Mouse (Mus musculus) cerebellum, adult 2 months (tissue): ENCODE measurements at regions not wholly inside any gene's neighbourhood (a gene's known extent, or its start where the extent isn't known, plus 50 kb on each side); places are given as distances from the start of the nearest gene placed in this dataset.

Source experiments
- DNase-seq, 2 experiments: peaks; one replicate each; pipeline ENCODE4 v3.0.0; 2021
- H3K27ac ChIP-seq: fragments of 200-500 bp; 2 replicates; pipeline ENCODE4 v1.5.1; 2012; ENCODE audit warnings: low read length, control low read depth, inconsistent platforms; ENCODE audit not compliant: insufficient read depth
- H3K27me3 ChIP-seq: fragments of 200-500 bp; 2 replicates; pipeline ENCODE4 v1.6.1; 2012; ENCODE audit warnings: inconsistent platforms, mild to moderate bottlenecking, low read length, moderate library complexity; ENCODE audit not compliant: control insufficient read depth, insufficient read depth
- H3K4me1 ChIP-seq: fragments of 200-500 bp; 2 replicates; pipeline ENCODE4 v1.6.1; 2011; ENCODE audit warnings: low read length; ENCODE audit not compliant: control insufficient read depth, insufficient read depth
- H3K4me3 ChIP-seq: fragments of 200-500 bp; replicated peaks from 2 replicates; pipeline ENCODE3; 2011; ENCODE audit warnings: mild to moderate bottlenecking, low read depth, low read length, control low read depth; ENCODE audit not compliant: insufficient read depth
- CTCF ChIP-seq: fragments of 200-500 bp; IDR thresholded peaks from 2 replicates; pipeline ENCODE4 v1.5.1; 2011; ENCODE audit warnings: low read depth, mild to moderate bottlenecking, control low read depth, low read length, moderate library complexity, borderline replicate concordance; ENCODE audit not compliant: insufficient read depth
- POLR2A ChIP-seq: fragments of 200-500 bp; IDR thresholded peaks from 2 replicates; pipeline ENCODE4 v1.6.1; 2011; ENCODE audit warnings: low read length, control low read depth, borderline replicate concordance; ENCODE audit not compliant: insufficient read depth
- WGBS: fragments of 180-500 bp; shearing (Covaris S2); methylation state at CpG from one replicate; pipeline ENCODE4 v1.1.7; 2018; 5-methylcytosine and 5-hydroxymethylcytosine counted together

DNA sequence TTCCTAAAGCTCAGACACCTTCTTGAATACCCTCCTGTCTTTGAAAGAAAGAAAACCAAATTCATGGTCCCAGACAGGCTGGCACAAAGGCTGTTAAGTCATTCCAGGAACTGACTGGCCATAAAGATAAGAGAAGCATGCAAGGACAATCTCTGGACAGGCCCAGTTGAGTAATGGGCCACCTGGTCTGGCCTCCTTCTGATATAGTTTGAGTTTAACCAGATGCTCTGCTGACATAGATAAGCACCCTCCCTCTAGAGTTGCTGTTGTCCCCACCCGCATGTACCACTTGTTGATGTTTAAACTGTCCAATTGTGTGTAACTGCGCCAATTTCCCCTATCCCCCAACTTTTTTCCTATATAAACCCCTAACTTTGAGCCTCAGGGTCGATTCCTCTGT, 310.4 kb downstream of the Ccser2 start:
- WGBS, result 82% methylated on average over 3 of the region's 3 CpGs
- H3K4me3 ChIP-seq, result no peak overlapping the region
- TF ChIP-seq POLR2A (no peak), CTCF (no peak)
- no peaks in the 10 kb centered on the region for H3K27me3 ChIP-seq
- DNase-seq, result no peak
- no peak overlapping the region for H3K27ac ChIP-seq
- H3K4me1 ChIP-seq, result no peaks in the 10 kb centered on the region

DNA sequence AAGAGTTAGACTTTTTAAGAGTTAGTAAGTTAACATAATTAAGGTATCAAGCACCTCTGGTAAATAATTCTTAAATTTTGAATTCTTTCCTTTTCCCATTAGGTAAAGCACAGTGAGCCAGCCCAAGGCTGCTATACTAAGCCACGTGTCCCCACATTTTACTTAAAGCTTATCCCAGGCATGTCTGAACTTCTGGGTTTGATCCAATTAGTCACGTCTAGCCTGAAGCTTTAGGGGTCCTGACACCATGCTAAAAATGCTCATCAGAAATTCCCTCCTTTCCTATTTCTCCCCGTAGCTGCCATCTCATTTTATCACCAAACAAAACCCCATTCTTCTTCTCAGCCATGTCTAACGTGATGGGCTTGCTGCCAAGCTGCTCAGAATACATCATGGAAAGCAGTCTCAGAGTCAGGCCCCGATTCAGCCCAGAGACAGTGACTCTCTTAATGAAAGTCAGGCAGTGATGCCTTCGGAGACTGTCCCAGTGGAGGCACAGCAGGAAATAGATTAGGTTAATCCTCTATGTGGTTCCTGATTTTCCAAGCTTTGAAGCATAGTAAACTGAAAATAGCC, 315.5 kb downstream of the Ccser2 start:
- WGBS, result 3% methylated on average over 6 of the region's 6 CpGs
- peak; percentile 9 to 10 for DNase-seq

DNA sequence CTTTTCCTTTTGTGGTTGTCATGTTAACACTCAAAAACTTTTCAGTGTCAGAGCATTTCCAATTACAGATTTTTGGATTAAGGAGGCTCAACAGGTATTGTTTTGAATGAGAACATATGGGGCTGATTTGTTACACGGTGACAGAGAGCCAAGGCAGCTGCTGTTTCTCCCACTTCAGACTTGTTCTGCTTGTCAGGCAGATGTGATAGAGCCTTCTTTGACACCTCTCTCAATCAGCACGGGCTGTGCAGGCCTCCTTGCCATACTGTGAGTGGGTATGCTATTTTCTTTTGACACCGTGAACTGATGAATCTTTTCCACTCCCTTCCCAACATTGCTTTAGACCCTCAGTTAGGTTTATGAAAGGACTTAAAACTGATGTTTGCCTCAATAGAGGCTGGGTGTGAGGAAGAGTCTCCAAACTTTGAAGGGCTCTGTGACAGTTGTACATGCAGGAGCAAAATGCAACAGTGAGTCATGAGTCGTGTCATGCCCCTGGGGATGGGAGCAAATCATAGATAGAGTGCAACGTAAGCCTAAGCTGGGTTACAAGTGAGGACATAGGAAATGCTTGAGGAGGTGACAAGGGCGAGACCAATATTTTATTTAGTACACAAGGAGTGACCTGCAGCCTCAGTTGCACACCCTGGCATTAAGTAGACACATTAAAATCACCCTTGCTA, 317.4 kb downstream of the Ccser2 start:
- Histone ChIP-seq H3K4me3 (no peak overlapping the region), H3K27ac (no peak overlapping the region), H3K4me1 (no peaks in the 10 kb centered on the region), H3K27me3 (no peaks in the 10 kb centered on the region)
- WGBS, result 55% methylated on average over 6 of the region's 6 CpGs
- TF ChIP-seq CTCF, result no peak
- no peak for TF ChIP-seq POLR2A
- DNase-seq, result no peak

More for the DNA sequence above, 315.5 kb downstream of the Ccser2 start:
- no peak overlapping the region for H3K27ac ChIP-seq
- TF ChIP-seq POLR2A, result no peak
- no peak for TF ChIP-seq CTCF
- no peaks in the 10 kb centered on the region for H3K4me1 ChIP-seq
- H3K27me3 ChIP-seq, result no peaks in the 10 kb centered on the region
- no peak overlapping the region for H3K4me3 ChIP-seq

DNA sequence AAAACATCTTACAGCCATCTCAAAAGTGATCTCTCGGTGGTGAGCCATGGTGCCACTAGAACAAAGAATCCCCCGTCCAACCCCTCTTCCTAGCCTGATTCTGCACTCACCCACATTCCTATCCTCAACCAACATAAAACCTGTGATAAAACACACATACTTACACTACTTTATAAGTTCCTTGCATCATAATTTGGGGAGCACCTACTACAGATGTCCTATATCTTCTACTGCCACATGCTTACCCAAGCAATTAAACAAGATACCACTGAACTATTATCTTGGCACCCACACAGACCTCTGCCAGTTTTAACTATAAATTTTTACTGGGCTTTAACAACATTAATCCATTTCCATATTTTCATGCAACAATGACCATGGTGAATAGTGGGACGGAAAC, 321.9 kb downstream of the Ccser2 start:
- Histone ChIP-seq H3K4me3 (no peak overlapping the region), H3K27me3 (no peaks in the 10 kb centered on the region), H3K4me1 (no peaks in the 10 kb centered on the region), H3K27ac (no peak overlapping the region)
- no peak for DNase-seq
- TF ChIP-seq POLR2A (no peak), CTCF (no peak)
- WGBS, result 78% methylated on average over 3 of the region's 3 CpGs

DNA sequence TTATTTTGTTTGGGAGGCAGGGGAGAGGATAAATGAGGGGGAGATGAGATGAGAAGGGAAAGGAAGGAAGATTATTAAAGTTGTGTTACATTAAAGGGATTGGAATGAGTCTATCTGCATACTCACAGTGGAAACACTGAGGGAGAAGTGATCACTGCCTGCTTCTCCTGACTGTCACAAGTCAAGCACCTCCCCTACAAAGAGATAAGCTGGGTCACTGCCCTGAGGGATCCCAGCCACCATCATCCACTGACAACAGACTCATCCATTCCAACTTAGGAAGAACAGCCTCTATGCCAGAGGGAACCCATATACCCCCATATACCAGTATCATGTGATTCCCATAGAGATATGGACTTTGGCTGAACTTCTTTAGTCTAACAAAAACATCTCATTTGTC, 322.3 kb downstream of the Ccser2 start:
- Histone ChIP-seq H3K4me3 (no peak overlapping the region), H3K4me1 (no peaks in the 10 kb centered on the region), H3K27me3 (no peaks in the 10 kb centered on the region), H3K27ac (no peak overlapping the region)
- TF ChIP-seq CTCF (no peak), POLR2A (no peak)
- DNase-seq, result no peak

DNA sequence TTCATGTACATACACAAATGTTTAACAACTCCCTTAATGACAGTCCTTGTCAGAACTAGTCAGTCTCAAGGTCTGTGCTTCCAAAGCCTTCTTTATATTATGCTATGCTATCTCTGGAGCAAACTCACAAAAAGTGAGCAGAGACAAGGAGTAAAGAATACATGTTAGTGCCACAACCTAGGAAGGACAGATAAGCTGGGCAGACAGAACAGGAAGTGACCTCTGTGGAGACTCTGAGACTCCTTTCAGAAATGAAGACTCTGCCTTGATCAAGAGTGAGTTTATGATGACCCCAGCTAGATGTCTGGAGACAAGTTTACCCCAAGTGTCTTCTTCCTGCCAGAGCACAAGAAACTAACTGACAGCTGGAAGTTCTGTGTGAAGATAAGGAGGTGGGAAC, 343.8 kb downstream of the Ccser2 start:
- Histone ChIP-seq H3K4me3 (no peak overlapping the region), H3K27me3 (no peaks in the 10 kb centered on the region), H3K27ac (no peak overlapping the region), H3K4me1 (no peaks in the 10 kb centered on the region)
- DNase-seq, result no peak
- TF ChIP-seq POLR2A (no peak), CTCF (no peak)

DNA sequence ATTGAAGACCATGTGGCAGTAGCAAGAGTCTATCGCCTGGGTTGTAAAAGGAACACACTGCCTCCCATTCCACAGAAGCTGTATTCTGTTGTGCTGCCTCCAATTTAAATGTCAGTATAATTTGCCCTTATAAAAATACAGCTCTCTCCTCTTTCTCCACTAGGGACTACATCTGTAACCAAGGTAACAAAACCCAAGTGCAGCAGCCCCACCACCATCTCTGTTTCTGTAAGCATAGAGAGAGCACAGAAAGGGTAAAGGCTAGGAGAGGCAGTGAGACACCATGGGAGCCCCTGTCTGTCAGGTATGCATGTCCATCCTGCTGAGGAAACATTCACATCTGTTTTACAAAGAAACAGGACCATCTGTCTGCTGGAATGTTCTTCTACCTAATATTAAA, 344.4 kb downstream of the Ccser2 start:
- no peak for TF ChIP-seq CTCF
- no peak for TF ChIP-seq POLR2A
- DNase-seq, result no peak
- no peak overlapping the region for H3K27ac ChIP-seq

DNA sequence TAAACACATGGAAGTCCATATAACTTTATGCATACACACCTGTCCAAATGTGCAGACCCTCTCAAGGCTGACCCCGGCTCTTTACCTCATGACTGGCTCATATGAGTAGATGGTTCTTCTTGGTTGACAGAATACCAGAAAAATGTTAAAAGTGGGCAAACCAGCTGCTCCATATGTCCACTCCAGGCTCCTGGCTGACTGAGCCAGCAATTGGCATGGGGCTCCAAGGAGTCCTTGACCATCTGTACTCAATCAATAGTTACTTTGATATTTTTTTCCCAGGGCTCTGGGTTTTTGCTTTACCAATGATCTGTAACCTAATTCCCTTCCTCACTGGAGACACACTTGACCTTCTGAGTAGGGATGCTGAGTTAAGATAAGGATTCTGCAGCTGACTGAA, 345.5 kb downstream of the Ccser2 start:
- Histone ChIP-seq H3K4me1 (no peaks in the 10 kb centered on the region), H3K27ac (no peak overlapping the region), H3K27me3 (no peaks in the 10 kb centered on the region), H3K4me3 (no peak overlapping the region)
- TF ChIP-seq CTCF (no peak), POLR2A (no peak)
- WGBS, result 25% methylated on average over 1 of the region's 1 CpGs
- DNase-seq, result no peak

More for the DNA sequence above, 344.4 kb downstream of the Ccser2 start:
- Histone ChIP-seq H3K4me3 (no peak overlapping the region), H3K27me3 (no peaks in the 10 kb centered on the region), H3K4me1 (no peaks in the 10 kb centered on the region)
- 100% methylated on average over 1 of the region's 1 CpGs for WGBS
